Mouse (Mus musculus) neutrophil, adult 5-6 weeks (primary cell): ENCODE results near the gene Hat1. TPM values are rescaled to one million over a fixed set of nuclear protein-coding genes. Genes with fewer than 3 reads are reported as not detected.

Experiments
- ATAC-seq: fragments of 151-379, 151-347 bp; 2 replicates; pipeline ENCODE4 v1.8.0; 2017; ENCODE audit warnings: mild to moderate bottlenecking, moderate TSS enrichment; ENCODE audit not compliant: insufficient number of reproducible peaks, poor library complexity, low FRiP score, severe bottlenecking; ENCODE audit errors: extremely low read depth
- total RNA-seq: library from RNA; stranded (forward); fragments of 200-1000 nt; gene quantifications from 2 replicates; pipeline ENCODE4 v1.2.3, GENCODE M21; 2017

Hat1 gene
- total RNA-seq, 1 experiment from 2014 or later, result 33.9 TPM

DNA sequence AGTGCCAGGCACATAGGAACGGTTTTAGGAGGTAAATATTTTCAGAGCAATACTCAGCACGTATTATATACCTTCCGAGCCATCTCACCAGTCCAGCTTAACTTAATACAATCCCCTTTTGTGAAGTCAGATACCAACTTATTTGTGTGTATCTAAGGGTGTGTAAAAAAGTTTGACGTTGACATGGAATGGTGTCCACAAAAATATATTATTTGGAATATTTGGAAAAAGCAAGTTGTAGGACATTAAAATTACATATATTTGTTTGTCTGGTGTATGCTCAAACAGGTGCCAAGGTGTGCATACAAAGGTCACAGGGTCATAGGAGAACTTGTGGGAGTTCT is 65.1 kb downstream of the Hat1 start:
- no peak for ATAC-seq

DNA sequence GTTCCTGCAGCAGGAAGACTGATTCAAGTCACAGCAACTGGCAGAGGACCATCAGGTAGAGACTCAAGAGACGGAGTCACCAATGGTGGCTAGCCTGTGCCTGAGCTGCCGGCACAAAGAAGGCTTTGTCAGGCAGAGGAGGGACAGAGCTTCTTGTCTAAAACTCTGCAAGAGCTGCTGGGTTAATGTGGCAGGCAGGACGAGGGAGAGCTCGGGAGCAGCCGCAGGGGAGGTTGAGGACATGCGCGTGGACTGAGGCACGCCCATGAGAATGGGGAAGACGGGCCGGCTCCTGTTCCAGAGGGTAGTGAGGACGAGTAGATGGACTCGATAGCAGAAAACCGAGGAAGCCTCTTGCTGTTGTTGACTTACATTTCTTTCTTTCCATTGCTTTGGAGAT is 69.9 kb downstream of the Hat1 start:
- no peak for ATAC-seq

DNA sequence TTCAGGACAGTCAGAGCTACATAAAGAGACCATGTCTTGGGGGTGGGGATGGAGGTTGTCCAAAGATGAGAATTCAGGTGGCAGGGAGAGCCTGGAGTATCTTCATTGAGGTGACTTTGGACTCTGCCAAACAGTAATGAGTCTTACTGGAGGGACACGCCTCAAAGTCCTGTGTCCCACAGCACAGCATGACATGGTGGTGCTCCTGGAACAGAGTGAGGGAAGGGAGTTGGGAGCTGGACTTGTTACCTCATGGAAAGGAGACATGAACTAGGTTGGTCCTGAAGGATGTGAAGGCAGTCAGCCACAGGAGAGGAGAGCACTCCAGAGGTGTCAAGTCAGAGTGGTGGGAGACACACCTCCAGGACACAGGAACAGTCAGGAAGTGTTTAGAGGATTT is 70.9 kb downstream of the Hat1 start:
- ATAC-seq, result no peak

DNA sequence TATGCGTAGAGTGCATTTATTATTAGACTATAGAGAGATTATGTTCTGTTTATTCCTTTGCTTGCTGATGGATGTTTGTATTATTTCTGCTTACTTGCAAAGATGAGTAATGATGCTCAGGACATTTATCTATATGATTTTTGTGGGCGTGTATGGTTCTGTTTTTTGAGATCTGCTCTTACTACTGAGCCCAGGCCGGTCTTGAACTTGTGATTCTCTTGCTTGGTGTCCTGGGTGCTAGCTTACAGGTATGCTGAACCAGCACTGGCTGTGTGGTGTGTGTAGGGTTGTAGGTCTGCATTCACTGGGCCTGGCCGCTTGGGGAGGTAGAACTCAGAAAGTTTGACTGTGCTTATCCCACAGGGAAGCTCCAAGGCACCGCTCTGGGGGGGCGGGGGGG is 72.4 kb downstream of the Hat1 start:
- no peak for ATAC-seq

DNA sequence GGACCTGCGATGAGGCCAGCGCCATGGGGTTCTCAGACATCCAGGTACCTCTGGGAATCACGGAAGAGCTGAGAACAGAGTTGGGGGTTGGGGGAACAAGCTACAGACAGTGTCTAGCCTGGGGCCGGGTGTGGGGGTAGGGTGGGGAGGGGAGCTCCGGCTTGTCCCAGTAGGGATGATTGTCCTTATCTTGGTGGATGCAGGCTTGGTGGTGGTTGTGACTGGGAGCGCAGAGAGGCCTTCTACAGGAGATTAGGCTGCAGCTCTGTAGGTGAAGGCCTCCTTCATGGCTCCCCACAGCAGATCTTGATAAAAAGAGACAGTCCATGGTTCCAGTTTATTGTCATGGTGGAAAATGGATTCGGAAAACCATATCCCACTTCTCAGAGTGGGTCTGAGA is 72.8 kb downstream of the Hat1 start:
- no peak for ATAC-seq

DNA sequence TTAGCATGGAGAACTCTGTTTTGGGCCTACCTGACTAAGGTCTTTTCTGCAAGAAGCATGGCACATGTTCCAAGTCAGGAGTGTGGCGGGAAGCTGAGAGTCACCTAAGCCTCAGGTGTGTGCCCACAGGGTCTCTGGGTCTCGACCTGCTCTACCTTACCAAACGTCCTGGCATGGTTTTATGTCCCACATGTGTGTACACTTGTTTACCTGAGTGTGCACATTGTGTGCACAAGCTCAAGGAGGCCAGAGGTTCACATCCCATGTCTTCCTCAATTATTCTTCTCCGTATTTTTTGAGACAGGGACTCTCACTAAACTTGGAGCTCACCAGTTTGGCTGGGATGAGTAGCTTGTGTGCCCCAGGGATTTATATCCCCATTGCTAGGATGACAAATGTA is 73.3 kb downstream of the Hat1 start:
- no peak for ATAC-seq

DNA sequence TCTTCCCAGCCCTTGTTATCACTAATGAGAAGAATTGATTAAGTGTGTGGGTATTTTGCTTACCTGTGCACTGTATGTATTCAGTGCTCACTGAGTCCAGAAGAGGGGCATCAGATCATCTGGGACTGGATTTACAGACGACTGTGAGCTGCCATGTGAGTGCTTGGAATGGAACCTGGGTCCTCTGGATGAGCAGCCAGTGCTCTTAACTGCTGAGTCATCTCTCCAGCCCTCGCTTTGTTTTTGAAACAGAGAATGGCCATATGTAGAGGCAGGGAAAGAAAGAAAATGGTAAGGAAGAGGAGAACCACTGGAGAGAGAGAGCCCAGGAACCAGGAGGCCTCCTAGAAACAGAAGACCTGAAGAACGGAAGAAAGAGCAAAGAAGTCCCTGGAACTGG is 73.8 kb downstream of the Hat1 start:
- no peak for ATAC-seq

DNA sequence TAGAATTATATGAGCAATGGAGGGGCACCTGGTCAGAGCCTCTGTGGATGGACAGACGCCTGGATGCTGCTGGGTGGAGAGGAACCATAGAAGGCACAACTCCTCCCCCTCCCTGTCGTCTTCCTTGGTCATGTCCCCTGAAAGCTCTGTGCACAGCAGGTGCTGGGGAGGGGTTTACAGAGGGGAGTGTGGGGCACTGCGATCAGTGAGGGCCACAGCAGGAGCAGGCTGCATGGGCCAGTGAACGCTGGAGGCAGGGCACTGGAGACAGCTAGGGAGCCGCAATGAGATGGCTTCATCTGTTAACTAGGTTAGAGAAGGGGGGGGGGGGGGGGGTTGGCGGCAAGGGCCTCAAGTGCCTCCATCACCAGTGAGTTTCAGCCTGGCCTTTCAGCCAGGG is 77.3 kb downstream of the Hat1 start:
- ATAC-seq, result no peak

DNA sequence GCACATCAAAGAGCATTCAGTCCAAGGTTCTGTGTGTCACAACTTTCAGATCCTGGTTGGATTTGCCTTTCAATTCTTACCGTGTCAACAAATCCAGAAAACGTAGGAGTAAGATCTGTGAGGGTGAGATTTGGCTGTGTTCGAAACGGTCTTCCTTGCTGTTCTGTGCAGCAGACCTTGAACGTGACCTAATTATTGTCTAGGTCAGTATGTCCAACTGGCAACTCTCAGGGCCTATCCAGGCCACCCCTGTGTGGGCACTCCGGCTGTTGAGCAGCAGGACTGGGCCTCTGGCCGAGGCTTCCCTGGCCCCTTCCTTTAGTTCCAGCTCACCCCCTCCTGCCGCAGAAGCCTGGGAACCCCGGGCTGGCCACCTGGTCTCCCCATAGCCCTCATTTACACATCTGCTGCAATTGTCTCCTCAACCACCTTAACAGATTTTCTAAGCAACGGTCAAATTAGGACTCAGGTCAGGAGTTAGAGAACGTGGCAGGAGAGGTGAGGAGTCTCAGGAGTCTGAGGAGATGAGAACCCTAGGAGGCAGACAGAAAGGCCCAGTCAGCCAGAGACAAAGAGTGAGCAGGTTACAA is 78.2 kb downstream of the Hat1 start:
- ATAC-seq, result no peak

DNA sequence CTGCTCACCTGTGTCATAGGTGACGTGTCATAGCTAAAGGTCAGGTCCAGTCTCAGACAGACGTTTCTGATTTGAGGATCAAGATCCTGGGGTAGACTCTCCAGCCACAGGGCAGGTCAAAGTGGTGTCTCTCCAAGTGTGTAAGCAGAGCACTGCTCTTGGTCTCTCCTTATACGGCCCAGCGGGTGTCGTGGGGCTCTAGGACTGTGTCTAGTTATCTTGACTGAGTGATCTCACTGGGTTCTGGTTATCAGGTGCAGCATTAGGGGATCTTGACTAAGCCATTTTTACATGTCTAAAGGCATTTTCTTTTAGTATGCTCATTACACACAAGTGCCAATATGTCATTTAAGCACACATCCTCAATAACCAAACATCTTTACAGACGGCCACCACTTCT is 82.3 kb downstream of the Hat1 start:
- ATAC-seq, result no peak

DNA sequence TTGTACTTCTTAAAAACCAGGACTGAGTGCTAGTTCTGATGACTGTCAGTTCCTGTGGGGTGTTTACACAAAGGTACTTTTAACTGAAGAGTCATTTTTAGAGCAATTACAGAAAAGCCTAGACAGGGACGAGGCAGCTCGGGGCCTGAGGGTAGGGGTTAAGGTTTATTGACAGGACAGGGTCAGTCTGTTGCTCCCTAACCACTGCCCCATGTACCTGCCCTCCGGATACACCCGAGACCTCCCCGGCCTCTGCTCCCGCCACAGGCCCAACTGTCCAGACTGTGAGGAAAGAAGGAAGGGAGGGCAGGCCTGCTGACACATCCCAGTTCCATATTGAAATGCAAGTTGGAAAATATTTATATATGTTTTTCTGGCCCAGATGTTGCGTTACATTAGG is 85.1 kb downstream of the Hat1 start:
- no peak for ATAC-seq

DNA sequence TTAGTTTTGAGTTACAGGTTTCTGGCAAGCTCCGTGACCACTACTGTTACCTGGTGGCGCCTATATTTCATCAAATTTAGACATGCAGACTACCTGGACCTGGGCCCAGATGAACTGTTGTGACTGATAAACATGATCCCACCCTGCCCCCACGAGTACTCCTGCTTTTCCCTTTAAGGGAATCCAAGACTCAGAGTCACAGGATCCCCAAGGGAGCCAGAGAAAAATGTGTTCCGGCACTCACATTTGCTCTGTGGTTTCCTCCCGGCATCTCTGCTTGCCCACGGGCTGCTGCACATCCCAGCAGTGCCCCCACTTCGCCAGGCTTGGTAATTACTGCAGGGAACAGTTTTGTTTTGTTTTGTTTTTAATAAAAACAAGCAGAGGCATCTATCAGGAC is 85.6 kb downstream of the Hat1 start:
- ATAC-seq, result no peak

DNA sequence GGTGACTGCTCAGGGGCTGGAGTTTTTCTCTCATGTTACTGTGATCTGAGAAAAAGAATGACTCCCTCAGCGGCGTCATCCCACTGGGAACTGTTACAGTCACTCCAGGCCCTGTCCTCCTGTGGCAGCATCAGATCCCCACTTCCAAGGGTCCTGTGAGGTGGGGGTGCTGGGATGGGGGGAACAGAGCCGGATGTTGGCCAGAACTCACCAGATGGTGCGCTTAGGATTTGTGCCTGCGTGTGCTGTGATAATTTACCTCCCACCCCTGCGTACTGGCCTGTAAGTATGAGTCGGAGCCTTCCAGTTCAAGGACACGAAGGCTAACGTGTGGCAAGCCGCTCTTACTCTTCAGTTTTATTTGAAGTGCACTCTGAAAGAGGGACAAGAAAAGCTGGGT is 86.6 kb downstream of the Hat1 start:
- no peak for ATAC-seq

DNA sequence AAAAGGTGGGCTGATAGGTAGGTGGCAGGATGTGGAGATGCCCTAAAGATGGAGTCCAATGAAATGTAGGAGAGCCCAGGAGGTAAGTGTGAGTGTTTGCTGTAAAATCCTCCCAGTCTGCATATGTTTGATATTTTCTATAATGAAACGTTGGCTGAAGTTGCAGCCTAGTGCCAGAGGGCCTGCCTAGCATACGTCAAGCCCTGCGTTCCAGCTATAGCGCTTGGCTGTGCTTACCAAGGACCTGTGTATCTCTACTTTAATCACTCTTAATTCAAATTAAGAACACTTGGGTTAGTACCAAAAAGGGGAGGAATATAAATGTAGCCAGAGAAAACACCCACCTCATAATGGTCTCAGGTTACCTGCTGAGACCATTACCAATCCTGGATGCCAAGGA is 87.0 kb downstream of the Hat1 start:
- no peak for ATAC-seq

DNA sequence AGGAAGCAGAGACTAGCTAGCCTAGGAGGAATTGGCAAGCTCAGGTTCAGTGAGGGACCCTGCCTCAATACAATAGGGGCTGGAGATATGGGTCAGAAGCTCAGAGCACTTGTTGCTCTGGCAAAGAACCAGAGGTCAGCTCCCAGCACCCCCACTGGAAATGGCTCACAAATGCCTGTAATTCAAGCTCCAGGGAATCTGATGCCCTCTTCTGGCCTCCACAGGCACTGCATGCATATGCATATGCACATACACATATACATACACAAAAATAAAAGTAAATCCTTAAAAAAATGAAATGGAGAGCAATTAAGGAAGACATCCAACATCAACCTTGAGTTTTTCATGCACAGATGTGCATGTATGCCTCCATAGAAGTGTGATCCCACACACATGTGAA is 89.0 kb downstream of the Hat1 start:
- ATAC-seq, result no peak

DNA sequence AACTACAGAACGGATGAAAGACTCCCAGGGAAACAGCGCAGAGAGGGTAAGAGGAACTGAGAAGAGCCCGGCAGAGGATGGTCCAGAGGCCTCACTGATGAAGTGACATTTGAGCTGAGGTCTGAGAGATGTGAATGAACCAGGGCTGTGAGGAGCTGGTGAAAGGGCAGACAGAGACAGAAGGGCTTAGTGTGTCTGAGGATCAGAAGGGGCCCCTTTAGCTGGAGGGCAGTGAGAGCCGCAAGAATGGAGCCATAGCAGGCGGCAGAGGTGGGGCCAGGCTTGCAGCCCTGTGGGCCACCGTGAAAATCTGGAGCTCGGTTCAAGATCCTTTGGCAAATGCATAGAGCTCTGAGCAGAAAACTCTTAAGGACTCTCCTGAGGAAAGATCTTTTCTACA is 91.2 kb downstream of the Hat1 start:
- ATAC-seq, result no peak

DNA sequence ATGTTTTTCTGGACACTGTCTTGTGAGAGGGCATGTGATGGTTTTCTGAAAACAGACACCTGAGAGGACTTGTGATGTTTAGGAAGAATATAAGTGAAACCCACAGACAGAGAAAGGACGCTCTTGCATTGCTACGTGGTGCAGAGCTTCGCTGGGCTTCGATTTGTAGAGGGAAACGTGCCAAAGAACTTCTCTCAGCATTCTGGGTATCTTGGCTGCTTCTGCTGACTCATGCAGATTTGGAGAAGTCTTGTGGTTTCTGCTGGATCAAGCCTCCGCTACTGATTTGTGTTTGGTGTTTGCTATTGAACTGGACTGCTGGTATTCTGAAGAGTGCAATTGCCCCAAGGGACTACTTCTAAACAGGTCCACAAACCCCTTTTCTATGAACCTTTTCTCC is 93.1 kb downstream of the Hat1 start:
- no peak for ATAC-seq

DNA sequence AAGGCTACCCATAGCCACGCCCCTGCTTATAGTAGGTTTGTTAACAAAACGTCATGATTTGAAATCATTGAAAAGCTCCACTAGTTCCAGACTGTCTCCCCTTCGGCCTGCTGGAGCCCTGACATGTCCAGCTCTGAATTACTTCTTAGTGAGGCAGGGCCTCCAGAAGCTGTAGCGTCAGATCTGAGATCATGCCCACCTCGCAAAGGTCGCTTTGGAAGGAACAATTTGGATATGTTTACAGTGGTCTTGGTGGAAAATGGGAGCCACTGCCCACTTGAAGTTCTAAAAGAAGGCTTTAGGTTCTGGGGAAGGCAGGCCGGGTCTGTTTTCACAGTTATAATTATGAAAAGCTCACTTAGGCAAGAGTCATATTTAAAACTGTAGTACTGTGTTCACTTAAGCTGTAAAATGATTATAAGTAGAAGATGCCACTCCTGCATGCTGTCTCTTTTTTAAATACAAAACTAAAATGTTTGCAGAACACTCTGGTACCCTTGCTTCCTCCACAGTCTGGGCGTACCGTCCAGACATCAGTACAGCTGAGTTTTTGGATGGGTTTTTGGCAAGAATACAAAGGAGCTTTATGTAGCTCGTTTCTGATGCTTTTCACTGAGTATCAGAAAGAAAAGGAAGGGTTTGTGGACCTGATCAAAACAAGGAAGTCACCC is 94.4 kb downstream of the Hat1 start:
- no peak for ATAC-seq

DNA sequence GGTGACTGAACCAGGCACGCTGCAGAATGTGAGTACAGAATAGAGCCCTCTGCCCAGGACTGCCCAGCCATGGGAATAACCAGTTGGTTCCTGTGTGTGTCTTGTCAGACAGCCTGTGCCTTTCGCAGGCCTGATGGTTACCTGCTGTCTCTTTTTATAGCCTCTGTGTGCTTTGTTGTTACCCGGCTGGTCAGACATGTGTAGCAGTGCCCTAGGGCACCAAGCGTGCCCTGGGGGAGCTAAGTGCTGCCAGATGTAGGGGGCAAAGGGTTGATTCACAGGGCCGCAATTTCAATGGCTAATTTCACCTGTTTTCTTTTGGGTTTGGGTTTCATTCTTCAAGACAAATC is 94.9 kb downstream of the Hat1 start:
- no peak for ATAC-seq
